Mouse (Mus musculus) gonadal fat pad, adult 2 months (tissue): ENCODE data around the gene Wscd1. TPM values are rescaled to one million over a fixed set of nuclear protein-coding genes. Genes with fewer than 3 reads are reported as not detected.

Source experiments
- DNase-seq: peaks from one replicate; pipeline ENCODE4 v3.0.0-alpha.2; 2012; ENCODE audit warnings: low read depth
- polyA plus RNA-seq: library from polyadenylated mRNA; depleted of rRNA; stranded (reverse); fragments of >200 nt; gene quantifications from 2 replicates; pipeline ENCODE4 v1.2.3, GENCODE M21; 2012

Gene Wscd1
- polyA plus RNA-seq, 1 experiment: 2.9 TPM

DNA sequence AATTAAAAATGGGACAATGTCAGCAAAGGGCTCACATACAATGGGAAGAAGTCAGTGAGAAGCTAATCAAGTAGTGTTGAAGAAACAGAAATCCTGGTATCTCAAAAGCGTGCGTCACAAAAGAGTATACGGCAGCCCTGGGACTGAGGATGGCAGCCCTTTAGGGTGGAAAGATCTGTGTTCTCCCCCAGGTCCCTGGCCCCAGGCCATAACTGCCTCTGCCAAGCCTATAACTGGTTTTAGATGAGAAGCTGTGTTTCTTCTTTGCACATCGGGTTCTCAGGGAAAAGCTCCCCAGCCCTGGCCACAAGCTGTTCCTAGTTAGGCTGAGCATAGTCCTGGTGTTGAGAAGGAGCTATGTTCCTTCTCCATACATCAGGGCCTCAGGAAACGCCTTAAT, 72.3 kb downstream of the Wscd1 start:
- no peak for DNase-seq

DNA sequence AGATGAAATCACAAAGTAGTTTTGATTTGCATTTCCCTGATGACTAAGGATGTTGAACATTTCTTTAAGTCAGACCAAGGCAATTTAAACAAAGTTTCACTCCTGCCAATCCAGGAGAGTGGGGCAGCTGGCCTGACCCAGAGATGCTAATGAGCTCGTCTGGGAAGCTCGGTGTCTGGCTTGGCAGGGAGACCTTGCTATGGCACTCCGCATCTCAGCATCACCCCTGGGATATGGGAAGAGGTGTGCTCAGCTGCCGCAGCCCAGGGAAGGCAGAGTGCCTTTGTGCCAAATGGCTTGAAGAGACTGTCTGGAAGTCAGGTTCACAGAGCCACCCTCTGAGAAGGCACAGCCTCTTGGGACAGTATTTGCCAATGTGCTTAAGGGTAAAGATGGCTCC, 75.3 kb downstream of the Wscd1 start:
- no peak for DNase-seq
